Mouse (Mus musculus): Measurements from ENCODE around the gene Nufip2. TPM values are rescaled to one million over a fixed set of nuclear protein-coding genes. Genes with fewer than 3 reads are reported as not detected.
"Not testable (repeated sequence)": the region's sequence is repeated elsewhere in the genome, so short reads cannot be mapped to it uniquely, and the experiment has no call there.

Gene Nufip2
- polyA plus RNA-seq, 1 experiment: 16.6 TPM

DNA sequence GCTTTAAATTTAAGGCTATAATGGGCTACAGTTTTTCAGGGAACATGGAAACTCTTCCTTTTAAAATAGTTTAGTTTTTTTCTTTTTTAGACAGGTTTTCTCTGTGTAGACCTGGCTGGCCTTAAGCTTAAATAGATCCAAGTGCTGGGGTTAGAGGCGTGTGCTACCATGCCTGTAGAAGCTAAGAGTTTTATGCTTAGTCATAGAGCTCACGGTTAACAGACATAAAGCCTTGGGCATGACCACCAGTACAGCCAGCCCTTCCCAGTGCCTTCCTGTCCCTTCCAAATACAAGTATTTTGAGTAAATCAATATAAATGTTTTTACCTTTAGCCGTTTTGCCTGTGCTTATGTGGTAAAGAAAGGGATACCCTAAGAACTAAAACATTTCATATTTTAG lies 20.0 kb downstream of the Nufip2 start:
- no peak for DNase-seq (ENCODE audit: extremely low spot score in 1 of 2, low spot score in 1 of 2)

DNA sequence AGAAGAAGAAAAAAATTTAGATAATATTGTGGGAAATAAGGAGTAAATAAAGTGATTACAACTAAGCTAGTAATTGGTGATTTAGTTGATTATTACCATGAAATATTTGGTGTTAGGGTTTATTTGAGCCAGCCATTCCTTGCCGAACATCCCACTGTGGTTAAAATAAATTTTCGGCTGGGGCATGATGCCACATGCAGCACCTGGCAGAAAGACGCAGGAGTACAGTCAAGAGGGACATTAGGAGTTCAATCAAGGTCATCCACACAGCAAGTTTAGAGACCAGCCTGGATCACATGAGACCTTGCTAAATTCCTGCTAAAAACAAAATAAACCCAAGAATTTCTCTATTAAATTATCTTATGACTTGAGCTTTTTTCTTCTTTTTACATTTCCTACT lies 23.1 kb downstream of the Nufip2 start:
- no peak for DNase-seq (ENCODE audit: extremely low spot score in 1 of 2, low spot score in 1 of 2)

DNA sequence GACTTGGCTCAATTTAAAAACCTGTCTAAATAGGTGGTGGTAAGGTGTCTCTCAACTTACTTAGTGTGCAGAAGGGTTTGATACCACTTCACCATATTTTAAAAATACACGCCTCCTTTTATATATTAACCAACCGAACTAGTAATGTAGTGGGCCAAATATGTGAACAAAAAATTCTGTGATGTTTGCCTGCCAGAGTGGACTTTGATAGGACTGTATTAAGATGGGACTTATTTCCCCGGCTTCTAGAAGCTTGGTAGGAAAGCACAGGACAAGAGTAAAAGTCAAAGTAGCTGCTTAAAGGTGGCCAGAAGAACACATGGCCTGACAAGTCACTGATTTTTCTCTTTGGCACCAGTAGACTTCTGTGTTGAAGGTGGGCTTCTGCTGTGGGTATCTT lies 27.8 kb downstream of the Nufip2 start:
- no peak for DNase-seq (ENCODE audit: extremely low spot score in 1 of 2, low spot score in 1 of 2)

DNA sequence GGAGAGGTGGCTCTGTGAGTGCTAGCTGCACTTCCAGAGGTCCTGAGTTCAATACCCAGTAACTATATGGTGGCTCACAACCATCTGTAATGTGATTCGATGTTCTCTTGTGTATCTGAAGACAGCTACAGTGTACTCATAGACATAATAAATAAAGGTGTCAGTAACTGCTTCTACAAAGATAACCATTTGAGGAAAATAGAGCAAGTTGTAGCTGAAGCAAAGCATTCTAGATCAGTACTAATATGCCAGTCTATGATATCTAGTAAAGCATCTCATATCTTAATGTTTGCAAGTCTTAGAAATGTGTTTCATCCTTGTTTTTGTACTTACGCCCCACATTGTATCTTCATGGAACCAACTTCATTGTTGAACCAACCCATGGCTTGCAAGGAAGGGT lies 33.1 kb downstream of the Nufip2 start:
- DNase-seq (ENCODE audit: extremely low spot score in 1 of 2, low spot score in 1 of 2): no peak

GRCm38 (mm10) chr11:77721389-77721788 lies 35.4 kb downstream of the Nufip2 start:
- no peak for DNase-seq (ENCODE audit: extremely low spot score in 1 of 2, low spot score in 1 of 2)

DNA sequence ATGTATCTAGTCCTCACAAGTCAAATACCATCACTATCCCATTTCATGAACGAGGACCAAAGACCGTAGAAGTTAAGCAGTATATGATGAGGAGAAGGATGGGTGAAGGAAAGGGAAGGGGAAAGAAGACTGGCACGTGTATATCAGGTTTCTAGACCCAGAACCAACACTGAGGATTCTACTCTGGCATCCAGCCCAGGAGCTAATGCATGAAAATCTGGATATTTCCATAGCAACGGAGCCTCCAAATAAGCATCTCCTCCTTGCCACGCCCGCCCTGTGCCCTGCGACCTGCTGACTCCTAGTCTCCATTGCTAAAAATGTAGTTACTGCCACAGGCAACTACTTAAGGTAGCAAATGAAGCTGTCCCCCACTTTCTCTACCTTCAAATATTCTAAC lies 38.8 kb downstream of the Nufip2 start:
- peak in 1 of 2 experiments; percentile 15 for DNase-seq (ENCODE audit: extremely low spot score in 1 of 2, low spot score in 1 of 2)

DNA sequence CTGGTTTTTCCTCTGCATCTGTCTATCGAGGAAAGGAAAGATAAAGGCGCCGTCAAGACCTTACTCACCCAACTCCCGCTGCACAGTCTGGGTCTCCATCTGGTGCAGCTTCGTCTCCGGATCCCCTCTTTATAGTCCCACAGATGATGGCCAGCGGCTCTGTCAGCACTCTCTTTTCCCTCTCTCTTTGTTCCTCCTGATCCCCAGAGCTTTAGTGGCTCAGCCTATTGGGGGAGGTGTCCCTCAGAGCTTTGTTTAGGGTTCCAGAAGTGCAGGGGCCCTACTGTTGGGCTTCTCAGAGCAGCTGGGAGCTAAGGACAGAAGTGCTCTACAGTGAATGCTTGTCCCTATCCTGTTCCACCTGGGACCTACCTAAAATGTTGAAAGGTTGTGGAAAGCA lies 39.2 kb downstream of the Nufip2 start, which contains the start of gene Cryba1:
Gene Cryba1, minus strand, starts transcription at position 101 of the 400 bp plus-strand sequence.
- no peak for DNase-seq (ENCODE audit: extremely low spot score in 1 of 2, low spot score in 1 of 2)

DNA sequence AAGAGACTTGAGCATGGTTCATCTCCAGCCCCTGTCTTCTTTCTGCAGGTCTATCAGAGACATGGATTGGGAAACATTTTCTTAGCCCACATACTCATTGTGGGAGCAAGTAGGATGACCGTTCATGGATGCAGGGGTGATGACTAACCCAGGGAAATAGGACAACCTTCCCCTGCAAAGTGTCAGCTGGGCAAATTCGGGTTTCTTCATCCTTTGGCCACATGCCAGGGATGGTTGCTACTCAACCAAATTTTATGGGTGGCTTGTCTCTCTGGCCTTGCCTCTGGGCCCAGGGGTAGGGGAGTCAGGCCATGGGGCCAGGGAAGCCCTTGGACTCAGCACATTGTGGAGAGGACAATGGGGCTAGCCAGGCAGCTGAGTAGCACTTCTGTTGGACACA lies 42.6 kb downstream of the Nufip2 start:
- DNase-seq (ENCODE audit: extremely low spot score in 1 of 2, low spot score in 1 of 2): no peak

DNA sequence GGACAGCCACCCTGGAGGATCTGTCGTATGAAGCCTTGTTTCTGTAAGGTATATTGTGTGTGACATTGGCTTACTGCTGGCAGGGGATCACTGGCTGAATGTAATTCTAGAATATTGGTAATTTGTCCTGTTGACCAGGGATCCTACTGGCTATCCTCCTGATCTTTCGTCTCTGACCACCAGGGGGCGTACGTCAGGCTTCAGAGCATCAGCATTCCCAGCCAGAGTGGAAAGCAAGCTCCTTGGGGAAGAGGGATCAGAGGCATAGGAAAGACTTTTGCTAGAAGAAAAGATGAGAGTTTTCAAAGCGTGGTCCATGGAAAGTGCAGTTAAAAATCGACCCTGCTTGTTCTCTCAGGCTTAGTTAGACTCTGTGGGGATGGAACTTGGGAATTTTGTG lies 51.3 kb downstream of the Nufip2 start:
- DNase-seq (ENCODE audit: extremely low spot score in 1 of 2, low spot score in 1 of 2): peak; percentile 56 to 94

- no peak for DNase-seq (ENCODE audit: extremely low spot score in 1 of 2, low spot score in 1 of 2)
Observed at GRCm38 (mm10) chr11:77738555-77738954, 52.6 kb downstream of the Nufip2 start.

GRCm38 (mm10) chr11:77743966-77744365 lies 58.0 kb downstream of the Nufip2 start:
- peak in 1 of 2 experiments; percentile 28 for DNase-seq (ENCODE audit: extremely low spot score in 1 of 2, low spot score in 1 of 2)

- no peak for DNase-seq (ENCODE audit: extremely low spot score in 1 of 2, low spot score in 1 of 2)
Observed at GRCm38 (mm10) chr11:77746652-77747051, 60.7 kb downstream of the Nufip2 start.

DNA sequence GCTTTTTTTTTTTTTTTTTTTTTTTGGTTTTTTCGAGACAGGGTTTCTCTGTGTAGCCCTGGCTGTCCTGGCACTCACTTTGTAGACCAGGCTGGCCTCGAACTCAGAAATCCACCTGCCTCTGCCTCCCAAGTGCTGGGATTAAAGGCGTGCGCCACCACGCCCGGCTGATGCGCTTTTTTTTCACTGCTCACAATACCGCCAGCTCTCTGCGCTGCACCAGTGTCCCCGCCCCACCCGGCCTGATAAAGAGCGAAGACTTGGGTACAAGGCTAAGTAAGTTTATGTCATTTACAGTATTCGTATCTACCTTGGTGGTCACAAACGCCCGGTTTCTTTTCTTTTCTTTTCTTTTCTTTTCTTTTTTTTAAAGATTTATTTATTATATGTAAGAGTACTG lies 61.1 kb downstream of the Nufip2 start:
- not testable (repeated sequence) for DNase-seq (ENCODE audit: extremely low spot score in 1 of 2, low spot score in 1 of 2)

GRCm38 (mm10) chr11:77748996-77749395 lies 63.0 kb downstream of the Nufip2 start:
- no peak for DNase-seq (ENCODE audit: extremely low spot score in 1 of 2, low spot score in 1 of 2)

DNA sequence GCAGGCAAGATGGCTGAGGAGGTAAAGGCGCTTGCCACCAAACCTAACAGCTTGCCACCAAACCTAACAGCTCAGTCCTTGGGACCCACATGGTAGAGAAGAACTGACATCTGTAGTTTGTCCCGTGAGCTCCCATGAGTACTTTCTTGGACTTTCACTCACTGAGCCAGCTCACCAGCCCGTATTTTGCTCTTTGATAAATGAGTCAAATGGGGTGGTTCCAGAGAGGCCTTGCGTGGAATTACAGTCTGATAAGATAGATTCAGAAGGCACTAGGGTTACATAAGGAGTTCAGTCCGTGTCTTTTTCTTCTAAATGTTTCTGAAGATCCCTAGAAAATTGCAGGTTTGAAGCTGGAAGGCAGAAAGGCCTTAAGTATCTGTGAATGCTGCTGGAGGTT lies 66.6 kb downstream of the Nufip2 start:
- no peak for DNase-seq (ENCODE audit: extremely low spot score in 1 of 2, low spot score in 1 of 2)

GRCm38 (mm10) chr11:77753469-77753868 lies 67.5 kb downstream of the Nufip2 start:
- no peak for DNase-seq (ENCODE audit: extremely low spot score in 1 of 2, low spot score in 1 of 2)

GRCm38 (mm10) chr11:77760031-77760430 lies 74.1 kb downstream of the Nufip2 start:
- no peak for DNase-seq (ENCODE audit: extremely low spot score in 1 of 2, low spot score in 1 of 2)

DNA sequence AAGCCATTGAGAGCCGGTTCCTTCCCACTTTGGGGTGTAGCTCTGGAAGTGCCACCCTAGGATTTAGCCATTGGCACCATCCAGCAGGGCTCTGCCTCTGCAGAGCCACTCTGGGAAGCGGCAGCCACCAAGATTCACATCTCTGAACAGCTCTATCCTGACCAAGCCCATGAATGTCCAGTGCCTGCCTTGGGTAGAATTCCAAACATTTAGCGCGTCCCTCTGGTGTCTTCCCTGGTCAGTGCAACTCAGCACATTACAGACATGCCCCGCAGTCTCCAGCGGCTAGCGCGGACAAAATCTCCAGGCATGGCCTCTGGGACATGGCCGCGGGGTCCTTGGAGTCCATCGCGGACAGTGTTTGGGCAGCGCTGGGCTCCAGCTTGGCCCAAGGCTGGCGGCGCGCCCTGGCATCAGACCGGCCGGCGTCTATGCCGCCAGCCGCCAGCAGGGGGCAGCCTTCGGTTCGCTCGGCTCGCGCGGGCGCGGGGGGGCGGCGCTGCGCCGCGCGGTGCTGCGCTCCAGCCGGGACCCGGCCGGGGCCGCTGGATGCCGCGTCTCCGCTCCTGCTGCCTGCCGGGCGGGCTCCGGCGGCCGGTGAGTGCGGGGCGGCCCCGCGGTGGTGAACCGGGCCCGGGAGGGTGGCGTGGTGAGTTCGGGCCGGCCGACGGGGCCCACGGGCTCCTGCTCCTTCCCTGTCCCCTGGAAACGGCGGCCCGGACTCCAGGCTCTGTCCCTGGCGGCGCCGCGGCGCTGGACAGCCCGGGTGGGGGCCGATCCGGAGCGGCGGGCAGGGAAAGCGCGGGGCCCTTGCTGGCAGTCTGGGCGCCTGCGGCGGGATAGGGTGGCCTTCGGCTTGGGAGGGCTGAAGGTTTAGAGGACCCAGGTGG lies 77.1 kb downstream of the Nufip2 start, which contains the start of gene Myo18a:
Gene Myo18a, plus strand, starts transcription at position 464 of the 890 bp plus-strand sequence.
- peak in 1 of 2 experiments; percentile 82 for DNase-seq (ENCODE audit: extremely low spot score in 1 of 2, low spot score in 1 of 2)

DNA sequence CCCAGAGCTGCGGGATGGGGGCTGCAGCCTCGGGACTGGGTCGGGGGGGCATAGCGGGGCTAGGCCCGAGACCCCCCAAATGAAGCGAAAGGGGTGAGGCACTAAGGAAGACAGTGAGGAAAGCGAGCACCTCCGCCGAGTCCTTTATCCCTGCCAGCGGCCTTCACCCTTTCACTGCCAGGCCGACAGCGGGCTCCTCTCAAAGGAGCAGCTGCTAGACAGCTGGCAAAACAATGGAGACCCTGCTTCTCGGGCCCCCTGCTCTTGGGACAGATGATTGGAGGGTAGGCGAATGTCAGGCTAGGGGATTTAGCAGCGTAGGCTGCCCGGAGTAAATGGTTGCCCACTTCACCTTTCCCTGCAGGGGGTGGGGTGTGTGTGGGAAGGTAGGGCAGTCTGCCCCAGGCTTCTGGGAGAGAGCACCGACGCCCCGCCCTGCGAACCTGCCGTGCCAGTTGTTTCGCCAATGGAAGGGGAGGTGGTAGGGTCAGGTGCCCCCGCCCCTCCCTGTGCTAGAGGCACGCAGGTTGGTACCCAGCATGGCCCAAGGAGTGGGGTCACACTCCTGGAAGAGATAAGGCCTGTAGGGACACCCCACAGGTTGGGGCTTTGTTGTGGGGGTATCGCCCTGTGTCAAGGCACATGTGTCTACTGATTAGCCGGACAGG lies 77.9 kb downstream of the Nufip2 start:
- DNase-seq (ENCODE audit: extremely low spot score in 1 of 2, low spot score in 1 of 2): peak in 1 of 2 experiments; percentile 32

DNA sequence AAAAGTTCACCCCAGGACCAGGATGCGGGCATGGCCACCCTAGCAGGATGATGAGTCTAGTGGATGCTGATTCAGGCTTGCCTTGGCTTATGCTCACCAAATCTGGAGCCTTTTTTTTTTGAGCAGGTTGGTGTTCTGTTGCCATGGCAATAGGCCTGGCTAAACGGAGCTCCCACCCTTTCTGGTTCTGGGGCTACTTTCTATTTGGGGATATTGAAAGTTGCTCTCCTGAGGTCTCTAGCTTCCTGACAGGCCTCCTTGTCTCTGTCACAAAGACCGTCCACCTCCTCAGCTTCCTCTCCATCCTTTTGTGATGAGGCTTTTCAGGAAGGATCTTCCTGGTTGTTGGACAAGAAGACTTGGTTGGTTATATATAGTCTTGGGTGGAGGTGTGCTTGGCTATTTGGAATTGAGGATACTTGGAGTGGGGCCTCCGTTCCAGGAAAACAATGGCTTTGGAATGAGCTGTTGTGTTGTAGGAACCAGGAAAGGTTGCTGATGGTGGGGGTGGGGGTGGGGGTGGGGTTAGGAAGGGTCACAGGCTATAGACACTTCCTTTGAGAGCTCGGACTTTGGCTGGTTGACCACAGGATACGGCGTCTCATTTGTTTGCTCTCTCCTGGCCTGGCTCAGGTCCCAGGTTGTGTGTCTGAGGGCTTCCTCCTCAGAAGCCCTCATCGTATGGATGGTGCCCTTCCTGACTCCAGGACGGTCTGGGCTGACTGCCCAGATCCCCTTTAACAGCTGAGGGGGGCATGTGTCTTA lies 78.9 kb downstream of the Nufip2 start:
- DNase-seq (ENCODE audit: extremely low spot score in 1 of 2, low spot score in 1 of 2): peak in 1 of 2 experiments; percentile 73

DNA sequence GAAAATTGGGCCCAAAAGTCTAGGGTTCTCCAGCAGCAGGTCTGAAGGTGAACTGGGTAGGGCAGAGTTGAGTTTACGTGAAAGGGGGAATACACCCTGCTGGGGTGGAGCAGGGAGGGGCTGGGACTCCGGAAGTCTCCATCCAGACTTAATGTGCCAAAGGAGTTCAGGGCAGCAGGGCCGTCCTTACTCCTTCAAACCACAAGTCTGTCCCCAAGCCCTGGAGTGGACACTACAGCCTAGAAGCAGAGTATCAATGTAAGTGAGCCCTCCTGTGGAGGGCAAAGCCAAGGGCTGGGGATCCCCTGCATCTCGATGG lies 79.5 kb downstream of the Nufip2 start:
- no peak for DNase-seq (ENCODE audit: extremely low spot score in 1 of 2, low spot score in 1 of 2)

All from frontal cortex, adult 2 months (tissue).